Mouse (Mus musculus) thymus, adult 2 months (tissue): Measurements from ENCODE around the gene Grin2b. TPM values are rescaled to one million over a fixed set of nuclear protein-coding genes. Genes with fewer than 3 reads are reported as not detected.

Source experiments
- DNase-seq: peaks from one replicate; pipeline ENCODE4 v3.0.0; 2021
- H3K27ac ChIP-seq: fragments of 200-500 bp; 2 replicates; pipeline ENCODE4 v1.5.1; 2012; ENCODE audit warnings: low read length, control low read depth; ENCODE audit not compliant: control insufficient read depth, insufficient read depth
- H3K27me3 ChIP-seq: fragments of 200-500 bp; 2 replicates; pipeline ENCODE4 v1.6.1; 2012; ENCODE audit warnings: mild to moderate bottlenecking, low read length, moderate library complexity, mixed read lengths; ENCODE audit not compliant: control insufficient read depth, insufficient read depth
- H3K36me3 ChIP-seq: fragments of 200-500 bp; 2 replicates; pipeline ENCODE4 v1.6.1; 2012; ENCODE audit warnings: mild to moderate bottlenecking, low read length, moderate library complexity; ENCODE audit not compliant: control insufficient read depth, insufficient read depth
- H3K4me1 ChIP-seq: fragments of 200-500 bp; replicated peaks from 2 replicates; pipeline ENCODE4 v1.6.1; 2012; ENCODE audit warnings: low read length; ENCODE audit not compliant: control insufficient read depth, insufficient read depth
- H3K4me3 ChIP-seq: fragments of 200-500 bp; 2 replicates; pipeline ENCODE4 v1.5.1; 2012; ENCODE audit warnings: mild to moderate bottlenecking, low read length, control low read depth, moderate library complexity; ENCODE audit not compliant: control insufficient read depth, insufficient read depth
- CTCF ChIP-seq: fragments of 200-500 bp; IDR thresholded peaks from 2 replicates; pipeline ENCODE4 v1.5.1; 2012; ENCODE audit warnings: mild to moderate bottlenecking, control low read depth, low read length, moderate library complexity, borderline replicate concordance; ENCODE audit not compliant: control insufficient read depth, poor library complexity, insufficient read depth; ENCODE audit errors: extremely low read depth
- POLR2A ChIP-seq: fragments of 200-500 bp; IDR thresholded peaks from 2 replicates; pipeline ENCODE4 v1.6.1; 2012; ENCODE audit warnings: mild to moderate bottlenecking, low read length, control low read depth, moderate library complexity; ENCODE audit not compliant: control insufficient read depth, poor library complexity, insufficient read depth; ENCODE audit errors: extremely low read depth
- WGBS: fragments of 180-500 bp; shearing (Covaris S2); methylation state at CpG from one replicate; pipeline ENCODE4 v1.1.7; 2018; 5-methylcytosine and 5-hydroxymethylcytosine counted together
- polyA plus RNA-seq: library from polyadenylated mRNA; depleted of rRNA; stranded (reverse); fragments of >200 nt; gene quantifications from 2 replicates; pipeline ENCODE4 v1.2.3, GENCODE M21; 2012

Grin2b gene
- polyA plus RNA-seq, 1 experiment, result under 0.01 TPM

GRCm38 (mm10) chr6:136153444-136153843, 19.9 kb downstream of the Grin2b start:
- H3K36me3 ChIP-seq, result no peaks in the 10 kb centered on the region
- WGBS, result 82% methylated on average over 9 of the region's 9 CpGs
- H3K27ac ChIP-seq, result no peak overlapping the region
- no peak for DNase-seq
- H3K4me3 ChIP-seq, result no peak overlapping the region
- H3K4me1 ChIP-seq, result no peaks in the 10 kb centered on the region
- H3K27me3 ChIP-seq, result no peaks in the 10 kb centered on the region
- TF ChIP-seq POLR2A (no peak), CTCF (no peak)

GRCm38 (mm10) chr6:136150064-136150463, 23.2 kb downstream of the Grin2b start:
- no peak for DNase-seq
- WGBS, result 59% methylated on average over 6 of the region's 6 CpGs
- Histone ChIP-seq H3K4me3 (no peak overlapping the region), H3K4me1 (no peaks in the 10 kb centered on the region), H3K27me3 (no peaks in the 10 kb centered on the region), H3K27ac (no peak overlapping the region), H3K36me3 (no peaks in the 10 kb centered on the region)
- TF ChIP-seq CTCF (no peak), POLR2A (no peak)

GRCm38 (mm10) chr6:136139967-136140366, 33.3 kb downstream of the Grin2b start:
- no peak for DNase-seq
- Histone ChIP-seq H3K36me3 (no peaks in the 10 kb centered on the region), H3K27me3 (no peaks in the 10 kb centered on the region), H3K4me3 (no peak overlapping the region), H3K4me1 (no peaks in the 10 kb centered on the region), H3K27ac (no peak overlapping the region)
- WGBS, result 87% methylated on average over 6 of the region's 6 CpGs
- TF ChIP-seq POLR2A (no peak), CTCF (no peak)

- H3K36me3 ChIP-seq, result no peaks in the 10 kb centered on the region
- no peak for DNase-seq
- WGBS, result 36% methylated on average over 10 of the region's 10 CpGs
- TF ChIP-seq POLR2A, result no peak
- no peak for TF ChIP-seq CTCF
- H3K27ac ChIP-seq, result no peak overlapping the region
- H3K27me3 ChIP-seq, result no peaks in the 10 kb centered on the region
- H3K4me3 ChIP-seq, result no peak overlapping the region
- no peaks in the 10 kb centered on the region for H3K4me1 ChIP-seq
Measured at GRCm38 (mm10) chr6:136130456-136130855, 42.9 kb downstream of the Grin2b start.

- no peak overlapping the region for H3K27ac ChIP-seq
- TF ChIP-seq POLR2A (no peak), CTCF (no peak)
- no peaks in the 10 kb centered on the region for H3K27me3 ChIP-seq
Measured at GRCm38 (mm10) chr6:136122593-136122992, 50.7 kb downstream of the Grin2b start.

GRCm38 (mm10) chr6:136117390-136117789, 55.9 kb downstream of the Grin2b start:
- no peaks in the 10 kb centered on the region for H3K36me3 ChIP-seq
- H3K4me1 ChIP-seq, result no peaks in the 10 kb centered on the region
- no peaks in the 10 kb centered on the region for H3K27me3 ChIP-seq
- 91% methylated on average over 3 of the region's 3 CpGs for WGBS
- no peak overlapping the region for H3K27ac ChIP-seq
- H3K4me3 ChIP-seq, result no peak overlapping the region
- DNase-seq, result peak; percentile 2
- TF ChIP-seq POLR2A, result no peak
- TF ChIP-seq CTCF, result no peak

More at GRCm38 (mm10) chr6:136122593-136122992, 50.7 kb downstream of the Grin2b start:
- H3K36me3 ChIP-seq, result no peaks in the 10 kb centered on the region
- WGBS, result 92% methylated on average over 3 of the region's 3 CpGs
- DNase-seq, result no peak
- H3K4me1 ChIP-seq, result no peaks in the 10 kb centered on the region
- H3K4me3 ChIP-seq, result no peak overlapping the region
